Mouse (Mus musculus): Measurements from ENCODE around the gene Ankfy1.
"Not testable (repeated sequence)": the region's sequence is repeated elsewhere in the genome, so short reads cannot be mapped to it uniquely, and the experiment has no call there.

The Ankfy1 gene

GRCm38 (mm10) chr11:72723165-72723564 lies 33.4 kb downstream of the Ankfy1 start:
- DNase-seq = no peak

- DNase-seq = no peak
These were observed 34.1 kb downstream of the Ankfy1 start for GRCm38 (mm10) chr11:72723871-72724270.

- no peak for DNase-seq
These were observed 36.2 kb downstream of the Ankfy1 start for GRCm38 (mm10) chr11:72726023-72726422.

GRCm38 (mm10) chr11:72733736-72734135 lies 43.9 kb downstream of the Ankfy1 start:
- DNase-seq = no peak

GRCm38 (mm10) chr11:72734840-72735518 lies 45.2 kb downstream of the Ankfy1 start:
- DNase-seq = peak in 1 of 2 experiments; percentile 2

GRCm38 (mm10) chr11:72735519-72735860 lies 45.7 kb downstream of the Ankfy1 start:
- no peak for DNase-seq

- DNase-seq = no peak
These were observed 46.5 kb downstream of the Ankfy1 start for GRCm38 (mm10) chr11:72736320-72736719.

GRCm38 (mm10) chr11:72737517-72737916 lies 47.7 kb downstream of the Ankfy1 start:
- DNase-seq = peak in 1 of 2 experiments; percentile 10

GRCm38 (mm10) chr11:72739048-72739447 lies 49.2 kb downstream of the Ankfy1 start:
- DNase-seq = no peak

- DNase-seq = peak in 1 of 2 experiments; percentile 14
These were observed 62.1 kb downstream of the Ankfy1 start for GRCm38 (mm10) chr11:72751956-72752355.

GRCm38 (mm10) chr11:72758316-72758715 lies 68.5 kb downstream of the Ankfy1 start:
- no peak for DNase-seq

GRCm38 (mm10) chr11:72759581-72759980 lies 69.8 kb downstream of the Ankfy1 start:
- no peak for DNase-seq

- no peak for DNase-seq
These were observed 71.0 kb downstream of the Ankfy1 start for GRCm38 (mm10) chr11:72760781-72761180.

GRCm38 (mm10) chr11:72764270-72764669 lies 74.5 kb downstream of the Ankfy1 start:
- DNase-seq = no peak

- no peak for DNase-seq
These were observed 77.9 kb downstream of the Ankfy1 start for GRCm38 (mm10) chr11:72767716-72768115.

GRCm38 (mm10) chr11:72769061-72769460 lies 79.3 kb downstream of the Ankfy1 start:
- no peak for DNase-seq

- DNase-seq = no peak
These were observed 80.5 kb downstream of the Ankfy1 start for GRCm38 (mm10) chr11:72770324-72770723.

- no peak for DNase-seq
These were observed 81.0 kb downstream of the Ankfy1 start for GRCm38 (mm10) chr11:72770816-72771215.

GRCm38 (mm10) chr11:72771461-72771860 lies 81.7 kb downstream of the Ankfy1 start:
- no peak for DNase-seq

GRCm38 (mm10) chr11:72772611-72773010 lies 82.8 kb downstream of the Ankfy1 start:
- DNase-seq = not testable (repeated sequence)

GRCm38 (mm10) chr11:72778957-72779356 lies 89.2 kb downstream of the Ankfy1 start:
- DNase-seq = no peak

- DNase-seq = no peak
These were observed 92.3 kb downstream of the Ankfy1 start for GRCm38 (mm10) chr11:72782103-72782502.

GRCm38 (mm10) chr11:72782503-72782902 lies 92.7 kb downstream of the Ankfy1 start:
- DNase-seq = no peak

- DNase-seq = no peak
These were observed 102.2 kb downstream of the Ankfy1 start for GRCm38 (mm10) chr11:72792033-72792432.

GRCm38 (mm10) chr11:72795149-72795454 lies 105.3 kb downstream of the Ankfy1 start:
- no peak for DNase-seq
